Mouse (Mus musculus) ES-Bruce4 (cell line): ENCODE results near the gene Tcf15.

ENCODE experiments used
- CTCF ChIP-seq: IDR thresholded peaks from one replicate; pipeline ENCODE4 v1.8.1; 2011; ENCODE audit warnings: low read depth, low read length
- EP300 ChIP-seq: IDR thresholded peaks from 2 replicates; pipeline ENCODE4 v1.6.1; 2011; ENCODE audit warnings: low read depth, low read length; ENCODE audit not compliant: insufficient read depth
- POLR2A ChIP-seq: IDR thresholded peaks from one replicate; pipeline ENCODE4 v1.8.1; 2011; ENCODE audit warnings: low read length; ENCODE audit not compliant: insufficient read depth

GRCm38 (mm10) chr2:152189213-152189612, 45.9 kb downstream of the Tcf15 start:
- no peak for TF ChIP-seq EP300
- TF ChIP-seq POLR2A, result no peak
- no peak for TF ChIP-seq CTCF
